Mouse (Mus musculus): ENCODE measurements at regions not wholly inside any gene's neighbourhood (a gene's known extent, or its start where the extent isn't known, plus 50 kb on each side); places are given as distances from the start of the nearest gene placed in this dataset.

DNA sequence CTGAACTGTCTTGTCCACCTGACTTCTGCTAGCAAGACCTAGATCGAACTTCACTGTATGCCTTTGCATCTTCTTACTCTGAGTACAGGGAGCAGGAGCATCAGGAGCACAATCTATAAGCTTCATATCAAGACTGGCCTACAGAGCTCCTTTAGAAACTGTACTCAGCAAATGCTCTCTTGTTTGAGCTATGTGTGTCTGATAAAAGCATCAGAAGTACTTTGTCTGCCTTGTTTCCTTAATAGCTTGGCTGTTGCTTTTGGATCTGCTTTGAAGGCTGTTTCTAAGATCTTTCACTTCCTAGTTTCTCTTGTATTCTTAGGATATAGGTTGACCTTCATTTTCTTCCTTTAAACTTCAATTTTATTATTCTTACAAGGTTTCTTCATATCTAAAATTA, 175.3 kb upstream of the Cypt12 start:
- DNase-seq (ENCODE audit: low read depth, low spot score) = no peak

- DNase-seq (ENCODE audit: low read depth, low spot score) = no peak
These were observed 169.1 kb upstream of the Cypt12 start for GRCm38 (mm10) chr3:17779152-17779551.

DNA sequence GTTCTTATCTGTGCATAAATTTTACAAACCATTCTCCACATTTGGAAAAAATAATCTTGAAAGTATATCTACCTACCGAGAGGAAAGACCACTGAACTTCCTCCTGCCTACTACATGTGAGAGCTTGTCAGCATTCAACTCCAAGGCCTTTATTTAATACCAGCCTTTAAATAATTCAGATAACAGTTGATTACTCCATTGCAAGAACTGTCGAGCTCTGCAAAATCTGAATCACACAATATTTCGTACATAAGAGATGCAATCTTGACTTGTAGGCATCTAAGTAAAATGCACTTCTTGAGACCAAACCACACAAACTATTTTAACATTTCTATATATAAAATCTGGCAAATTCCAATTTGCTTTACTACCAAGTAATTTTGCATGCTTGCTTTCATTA, 164.1 kb upstream of the Cypt12 start:
- DNase-seq (ENCODE audit: low read depth, low spot score) = no peak

- DNase-seq (ENCODE audit: low read depth, low spot score) = no peak
These were observed 163.6 kb upstream of the Cypt12 start for GRCm38 (mm10) chr3:17784587-17784986.

- no peak for DNase-seq (ENCODE audit: low read depth, low spot score)
These were observed 162.8 kb upstream of the Cypt12 start for GRCm38 (mm10) chr3:17785106-17786022.

GRCm38 (mm10) chr3:17786023-17786720, 162.0 kb upstream of the Cypt12 start:
- DNase-seq (ENCODE audit: low read depth, low spot score) = no peak

GRCm38 (mm10) chr3:17786721-17787442, 161.3 kb upstream of the Cypt12 start:
- DNase-seq (ENCODE audit: low read depth, low spot score) = no peak

DNA sequence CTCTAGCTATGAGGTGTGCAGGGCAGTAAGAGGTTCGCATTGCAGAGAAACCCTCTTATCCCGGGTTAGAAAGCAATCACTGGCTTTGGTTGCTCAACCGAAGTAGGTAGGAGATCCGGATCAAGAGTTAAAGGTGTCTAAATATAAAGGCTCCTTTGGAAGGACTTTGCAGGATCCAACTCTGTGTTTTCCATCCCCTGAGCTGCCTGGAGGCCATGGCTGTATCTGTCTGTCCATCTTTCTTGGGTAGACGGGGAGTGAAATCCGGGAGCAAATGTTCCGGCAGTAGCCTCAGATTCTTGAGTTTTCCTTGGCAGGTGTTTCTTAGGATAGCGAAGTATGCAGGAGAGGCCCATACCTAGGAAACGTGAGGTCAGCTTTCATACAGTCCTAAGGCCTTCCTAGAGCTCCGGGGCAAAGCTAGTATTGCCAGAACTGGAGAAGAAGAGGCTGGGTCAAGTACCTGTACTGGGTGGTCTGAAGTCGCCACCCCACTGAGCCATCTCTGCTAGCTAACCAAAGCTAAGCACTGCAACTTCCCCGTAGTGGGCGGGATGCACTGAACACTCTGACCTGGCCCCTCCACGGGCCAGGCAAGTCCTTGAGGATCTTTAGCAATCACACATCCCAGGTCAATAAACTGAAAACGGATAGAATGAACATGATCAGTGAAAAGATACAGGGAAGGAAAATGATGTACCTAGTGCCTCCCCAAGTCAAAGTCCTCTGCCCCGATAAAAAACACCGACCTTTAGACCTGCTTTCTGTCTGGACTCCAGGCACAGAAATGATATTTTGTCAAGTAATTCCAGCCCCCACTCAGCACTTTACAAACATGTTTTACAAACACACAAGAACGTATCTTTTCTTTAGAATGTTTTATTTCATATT, 160.5 kb upstream of the Cypt12 start:
- no peak for DNase-seq (ENCODE audit: low read depth, low spot score)

- no peak for DNase-seq (ENCODE audit: low read depth, low spot score)
These were observed 159.9 kb upstream of the Cypt12 start for GRCm38 (mm10) chr3:17788334-17788720.

DNA sequence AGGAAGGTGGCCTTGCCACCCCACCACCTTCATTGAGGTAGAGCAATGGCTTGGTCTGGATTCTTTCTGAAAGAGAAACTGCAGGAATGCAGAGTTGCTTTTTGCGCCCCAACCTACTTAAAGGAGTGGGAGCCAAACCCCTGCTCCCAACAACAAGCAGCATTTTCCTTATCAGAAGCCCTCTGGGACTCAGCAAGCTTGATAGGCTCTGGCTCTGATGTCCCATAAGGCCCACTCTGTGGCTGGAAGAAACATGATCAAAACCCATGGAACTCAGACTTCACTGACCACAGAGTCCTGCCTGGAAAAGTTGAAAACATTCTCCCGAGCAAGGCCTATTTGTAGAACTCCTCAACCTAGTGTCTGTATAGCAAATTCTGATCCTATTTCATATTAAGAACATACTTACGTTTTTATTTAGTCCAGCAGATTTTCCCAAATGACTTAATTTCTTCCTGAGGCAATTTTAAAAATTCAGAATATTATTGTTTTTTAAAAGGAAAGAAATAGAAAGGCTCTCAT, 159.4 kb upstream of the Cypt12 start:
- no peak for DNase-seq (ENCODE audit: low read depth, low spot score)

DNA sequence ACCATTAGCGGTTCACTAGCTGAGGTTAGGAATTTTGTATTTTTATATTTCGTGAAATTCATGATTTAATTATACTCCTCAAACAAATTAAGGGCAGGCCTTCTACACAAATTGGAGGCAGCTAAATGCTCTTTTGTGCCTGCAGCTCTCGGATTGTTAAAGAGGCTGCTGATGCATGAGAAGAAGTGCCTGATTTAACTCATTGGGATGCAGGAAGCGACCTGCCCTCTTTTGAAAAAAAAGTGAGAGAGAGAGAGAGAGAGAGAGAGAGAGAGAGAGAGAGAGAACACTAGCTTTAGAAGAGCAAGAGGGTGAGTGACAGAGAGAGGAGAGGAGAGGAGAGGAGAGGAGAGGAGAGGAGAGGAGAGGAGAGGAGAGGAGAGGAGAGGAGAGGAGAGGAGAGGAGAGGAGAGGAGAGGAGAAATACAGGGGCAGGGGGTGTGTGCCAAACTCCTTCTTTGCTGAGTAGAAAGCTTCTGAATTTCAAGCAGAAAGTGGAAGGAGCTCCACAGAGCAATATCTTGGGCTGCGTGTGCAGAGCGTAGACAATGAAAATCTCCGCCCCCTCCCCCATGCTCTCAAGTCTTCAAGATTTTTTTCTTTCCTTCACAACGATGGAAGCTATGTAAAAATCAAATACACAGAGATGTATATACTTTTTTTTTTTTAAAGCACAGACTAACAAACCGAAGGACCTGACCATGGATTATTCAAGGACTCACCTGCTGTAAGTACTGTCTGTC, 158.6 kb upstream of the Cypt12 start:
- DNase-seq (ENCODE audit: low read depth, low spot score) = peak; percentile 80

DNA sequence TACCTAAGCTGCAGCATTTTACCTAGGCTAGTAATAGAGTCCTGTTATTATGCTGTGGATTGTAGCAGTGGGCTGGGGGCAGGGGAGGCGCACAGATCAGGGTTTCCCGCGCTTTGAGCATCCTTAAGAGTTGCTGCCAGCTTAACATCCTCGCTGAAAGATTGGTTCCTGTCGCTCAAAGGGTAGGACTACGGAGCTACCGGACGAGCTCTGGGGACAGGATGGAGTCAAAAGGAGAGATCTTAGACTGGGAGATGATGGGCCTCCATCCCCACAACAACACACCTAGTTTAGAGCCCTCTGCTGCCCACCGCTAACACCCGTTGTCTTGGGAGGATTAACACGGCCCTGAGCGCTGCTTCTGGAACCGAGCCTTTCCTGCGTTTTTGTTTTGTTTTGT, 157.9 kb upstream of the Cypt12 start:
- no peak for DNase-seq (ENCODE audit: low read depth, low spot score)

DNA sequence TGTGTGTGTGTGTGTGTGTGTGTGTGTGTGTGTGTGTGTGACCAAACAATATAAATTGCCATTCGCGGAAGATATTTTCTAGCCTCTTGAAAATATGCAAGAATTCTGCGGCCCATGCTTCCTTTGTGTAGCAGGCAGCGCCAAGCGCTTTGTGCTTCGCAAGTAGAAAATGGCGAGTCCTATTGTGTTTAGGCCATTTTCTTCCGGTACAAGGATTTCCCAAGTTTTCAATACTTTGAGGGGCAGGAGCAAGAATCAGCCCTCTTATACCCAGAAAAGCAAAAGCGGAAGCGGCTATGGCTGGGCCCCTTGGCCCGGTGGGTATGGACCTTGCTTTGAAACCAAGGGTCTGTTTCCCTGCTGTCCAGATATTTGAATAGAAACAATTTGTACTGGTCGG, 157.4 kb upstream of the Cypt12 start:
- DNase-seq (ENCODE audit: low read depth, low spot score) = no peak

- no peak for DNase-seq (ENCODE audit: low read depth, low spot score)
These were observed 156.6 kb upstream of the Cypt12 start for GRCm38 (mm10) chr3:17791381-17792320.

DNA sequence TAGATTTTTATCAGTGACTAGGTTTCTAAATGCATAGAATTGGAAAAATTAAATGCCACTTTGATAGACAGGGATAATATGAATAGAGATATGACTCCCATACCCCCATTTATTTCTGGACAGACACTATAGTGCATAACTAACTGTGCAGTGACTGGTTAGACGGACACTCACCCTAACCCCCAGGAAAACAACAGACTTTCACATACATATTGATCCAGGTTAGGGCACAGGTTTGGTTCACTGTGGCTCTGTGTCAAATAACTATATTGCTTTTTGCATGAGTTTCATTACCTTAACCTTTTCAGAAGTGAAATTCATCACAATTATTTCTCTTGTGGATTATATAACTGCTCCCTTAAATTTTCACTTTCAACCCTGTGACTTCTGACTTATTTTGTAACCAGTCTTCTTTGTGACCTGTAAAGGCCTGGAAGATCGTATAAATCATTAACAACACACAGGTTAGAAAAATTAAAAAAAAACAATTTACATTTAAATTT, 155.6 kb upstream of the Cypt12 start:
- DNase-seq (ENCODE audit: low read depth, low spot score) = no peak

GRCm38 (mm10) chr3:17793646-17794250, 154.5 kb upstream of the Cypt12 start:
- DNase-seq (ENCODE audit: low read depth, low spot score) = no peak

DNA sequence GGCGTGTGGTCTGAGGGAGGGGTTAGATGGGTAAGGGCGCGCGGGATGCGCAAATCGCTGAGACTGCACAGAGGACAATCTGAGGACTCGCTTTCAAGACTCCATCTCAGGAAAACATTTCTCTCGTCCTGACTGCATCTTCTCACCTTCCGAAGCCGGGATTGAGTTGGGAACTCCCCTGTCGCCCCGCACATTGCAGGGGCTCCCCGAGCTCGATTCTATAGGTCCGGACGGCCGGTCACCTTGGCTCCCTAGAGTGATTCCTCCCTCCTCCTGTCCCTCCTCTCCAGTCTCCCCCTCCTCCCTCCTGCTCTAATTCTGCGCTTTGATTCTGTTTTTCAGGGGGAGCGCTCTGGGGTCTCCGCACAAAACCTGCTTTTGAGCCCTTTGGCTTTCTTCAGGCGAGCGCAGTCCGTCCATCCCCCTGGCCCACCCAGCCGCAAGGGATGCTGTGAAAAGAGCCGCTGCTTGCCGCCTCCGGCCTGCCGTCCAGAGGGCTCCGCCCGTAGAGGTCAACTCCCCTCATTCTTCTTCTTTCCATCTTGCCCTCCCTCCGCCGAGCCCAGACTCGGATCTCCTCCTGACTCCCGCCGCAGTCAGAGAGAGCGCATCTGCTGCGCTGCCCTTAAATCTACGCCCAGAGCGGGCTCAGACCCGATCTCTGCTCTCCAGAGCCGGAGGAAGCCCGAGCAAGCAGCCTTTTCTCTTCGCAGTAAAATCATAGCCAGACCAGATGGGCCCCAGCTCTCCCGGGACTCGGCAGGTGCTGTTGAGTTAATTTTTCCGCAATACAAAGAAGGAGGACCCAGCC, 153.8 kb upstream of the Cypt12 start:
- no peak for DNase-seq (ENCODE audit: low read depth, low spot score)

All from brain, embryonic 18.5 days (tissue).